Mouse (Mus musculus) erythroblast, embryonic 14.5 days (primary cell): Measurements from ENCODE around the gene Aim2. TPM values are rescaled to one million over a fixed set of nuclear protein-coding genes. Genes with fewer than 3 reads are reported as not detected.

Experiments used
- H3K27me3 ChIP-seq: 2 replicates; pipeline ENCODE4 v1.6.1; 2012; ENCODE audit warnings: inconsistent platforms; ENCODE audit not compliant: control insufficient read depth
- H3K36me3 ChIP-seq: 2 replicates; pipeline ENCODE4 v1.6.1; 2012; ENCODE audit warnings: mild to moderate bottlenecking, inconsistent platforms; ENCODE audit not compliant: control insufficient read depth
- H3K4me1 ChIP-seq: 2 replicates; pipeline ENCODE4 v1.6.1; 2012; ENCODE audit warnings: inconsistent platforms; ENCODE audit not compliant: control insufficient read depth
- H3K4me3 ChIP-seq: replicated peaks from 2 replicates; pipeline ENCODE3; 2012; ENCODE audit warnings: moderate library complexity, mild to moderate bottlenecking, inconsistent platforms
- H3K9me3 ChIP-seq: 2 replicates; pipeline ENCODE4 v1.6.1; 2012; ENCODE audit warnings: low read length, inconsistent platforms, mixed read lengths; ENCODE audit not compliant: control insufficient read depth
- GATA1 ChIP-seq: IDR thresholded peaks from 2 replicates; pipeline ENCODE4 v1.6.1; 2012; ENCODE audit warnings: low read length, inconsistent platforms, mixed read lengths
- TAL1 ChIP-seq: IDR thresholded peaks from 3 replicates; pipeline ENCODE4 v1.6.1; 2012; ENCODE audit warnings: low read length, inconsistent platforms, mixed read lengths
- polyA plus RNA-seq: library from polyadenylated mRNA; stranded (reverse); fragments of >175 nt; gene quantifications from 2 replicates; pipeline ENCODE4 v1.2.3, GENCODE M21; 2012

Aim2 gene
- polyA plus RNA-seq, 1 experiment = 0.06 TPM

DNA sequence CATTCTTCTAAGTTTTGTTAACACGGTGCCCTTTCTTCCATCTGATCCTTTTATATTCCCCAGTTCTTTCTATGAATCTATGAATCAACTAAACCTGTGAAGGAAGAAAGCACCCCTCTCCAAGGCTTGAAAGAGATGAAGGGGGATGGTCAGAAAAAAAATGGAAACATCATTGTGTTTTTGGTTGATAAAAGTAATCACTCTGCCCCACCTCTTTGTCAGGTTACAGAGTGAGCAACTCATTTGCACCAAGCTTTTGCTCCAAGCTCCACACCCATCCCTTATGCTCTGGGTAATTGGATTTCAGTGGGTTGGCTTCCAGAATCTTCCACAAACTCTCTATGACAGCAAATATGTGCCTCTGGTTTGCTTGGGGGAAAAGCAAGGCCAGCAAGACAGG is 25.3 kb upstream of the Aim2 start:
- H3K27me3 ChIP-seq = no peaks in the 10 kb centered on the region
- peak overlapping the region; percentile 32 for H3K4me3 ChIP-seq
- TF ChIP-seq GATA1 = 0 out of 2 replicates have a peak, but pooled peaks have one; percentile 2
- no peak; the same call in 2 of the 3 replicates for TF ChIP-seq TAL1
- peaks cover 84% of the 10 kb centered on the region for H3K4me1 ChIP-seq
- H3K36me3 ChIP-seq = peaks cover 52% of the 10 kb centered on the region
- H3K9me3 ChIP-seq = no peaks in the 10 kb centered on the region

DNA sequence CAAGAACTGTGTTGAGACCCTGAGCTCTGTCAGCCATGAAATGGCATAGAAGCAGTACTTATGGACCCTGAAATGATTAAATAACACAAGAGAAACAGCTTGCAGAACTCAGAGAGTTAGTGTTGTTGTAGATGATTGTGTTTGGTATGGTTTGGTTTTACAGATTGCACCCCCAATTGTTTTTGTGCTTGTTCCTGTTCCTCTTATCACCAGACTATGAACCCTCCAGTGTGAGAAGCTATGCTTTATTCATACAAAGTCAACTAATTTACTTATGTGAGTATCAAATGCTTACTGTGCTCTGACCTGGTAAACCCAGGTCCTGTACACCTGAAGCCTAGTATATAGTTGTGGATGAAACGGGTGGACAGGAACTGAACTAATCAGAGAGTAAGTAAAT is 24.1 kb upstream of the Aim2 start:
- H3K27me3 ChIP-seq = no peaks in the 10 kb centered on the region
- no peaks in the 10 kb centered on the region for H3K9me3 ChIP-seq
- H3K4me1 ChIP-seq = peaks cover 95% of the 10 kb centered on the region
- peak overlapping the region; percentile 28 for H3K4me3 ChIP-seq
- no peak for TF ChIP-seq TAL1
- no peak for TF ChIP-seq GATA1
- H3K36me3 ChIP-seq = peaks cover 64% of the 10 kb centered on the region

DNA sequence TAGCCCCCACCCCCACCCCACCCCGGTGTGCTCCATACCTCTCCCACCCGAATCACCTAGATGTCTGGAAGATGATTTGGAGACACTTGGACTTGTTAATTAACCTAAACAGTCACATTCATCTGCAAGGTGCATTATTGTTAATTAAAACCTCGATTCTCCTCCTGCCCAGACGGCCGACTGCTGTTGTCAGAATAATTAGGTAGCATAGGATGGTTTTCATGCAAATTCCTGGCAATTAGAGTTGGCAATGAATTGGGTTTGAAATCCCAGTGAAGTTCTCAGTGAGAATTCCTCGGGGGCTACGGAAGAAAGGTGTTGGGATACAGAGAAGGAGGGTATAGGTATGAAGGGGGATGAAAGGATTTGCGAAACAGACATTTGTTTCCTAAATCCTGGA is 22.2 kb upstream of the Aim2 start:
- Histone ChIP-seq H3K4me1 (peaks cover 92% of the 10 kb centered on the region), H3K9me3 (no peaks in the 10 kb centered on the region), H3K27me3 (no peaks in the 10 kb centered on the region), H3K36me3 (peaks cover 76% of the 10 kb centered on the region), H3K4me3 (peak overlapping the region; percentile 74)
- TF ChIP-seq GATA1 = no peak
- TF ChIP-seq TAL1 = no peak

DNA sequence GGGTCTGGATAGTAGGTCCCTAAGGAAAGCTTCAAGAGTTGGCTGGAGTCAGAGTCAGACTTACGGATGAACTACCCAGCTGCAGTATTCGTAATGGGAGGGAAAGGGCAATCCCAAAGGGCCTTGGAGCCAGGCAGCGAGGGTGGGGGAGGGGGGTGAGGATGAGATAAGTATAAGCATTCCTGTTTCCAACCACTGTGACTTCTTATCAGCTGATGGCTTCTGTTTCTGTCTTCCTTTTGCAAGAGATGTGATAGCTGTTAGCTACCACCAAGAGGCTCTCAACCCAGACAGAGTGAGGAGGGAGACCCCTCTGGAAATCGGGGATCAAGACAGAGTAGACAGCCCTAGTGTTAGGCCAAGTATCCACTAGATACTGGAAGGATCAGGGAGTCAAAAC is 21.5 kb upstream of the Aim2 start:
- Histone ChIP-seq H3K4me3 (peak overlapping the region; percentile 74), H3K4me1 (peaks cover 93% of the 10 kb centered on the region)

GRCm38 (mm10) chr1:173329743-173330142 is 20.9 kb upstream of the Aim2 start:
- Histone ChIP-seq H3K9me3 (no peaks in the 10 kb centered on the region), H3K4me3 (peak overlapping the region; percentile 74), H3K36me3 (peaks cover 78% of the 10 kb centered on the region), H3K27me3 (no peaks in the 10 kb centered on the region), H3K4me1 (peaks cover 93% of the 10 kb centered on the region)
- no peak for TF ChIP-seq GATA1
- no peak for TF ChIP-seq TAL1

More for the DNA sequence above, 21.5 kb upstream of the Aim2 start:
- no peaks in the 10 kb centered on the region for H3K9me3 ChIP-seq
- peaks cover 76% of the 10 kb centered on the region for H3K36me3 ChIP-seq
- TF ChIP-seq GATA1 (peak; percentile 89), TAL1 (peak; percentile 87)
- no peaks in the 10 kb centered on the region for H3K27me3 ChIP-seq

GRCm38 (mm10) chr1:173332418-173332817 is 18.3 kb upstream of the Aim2 start:
- no peaks in the 10 kb centered on the region for H3K9me3 ChIP-seq
- TF ChIP-seq TAL1 = no peak
- TF ChIP-seq GATA1 = no peak
- H3K36me3 ChIP-seq = peaks cover 69% of the 10 kb centered on the region
- H3K4me1 ChIP-seq = peaks cover 92% of the 10 kb centered on the region
- peak overlapping the region; percentile 74 for H3K4me3 ChIP-seq
- H3K27me3 ChIP-seq = no peaks in the 10 kb centered on the region

GRCm38 (mm10) chr1:173333312-173334253 is 17.1 kb upstream of the Aim2 start, which contains the start of gene Ackr1:
Gene Ackr1 (minus strand): TSS chr1:173333750.
- Histone ChIP-seq H3K4me3 (peak within 1 kb of the TSS; percentile 74), H3K9me3 (no peaks in the 10 kb centered on the region), H3K4me1 (peaks cover 92% of the 10 kb centered on the region), H3K36me3 (peaks cover 65% of the 10 kb centered on the region), H3K27me3 (no peaks in the 10 kb centered on the region)
- peak; percentile 84 for TF ChIP-seq TAL1
- peak; percentile 70 for TF ChIP-seq GATA1

- Histone ChIP-seq H3K9me3 (no peaks in the 10 kb centered on the region), H3K36me3 (peaks cover 52% of the 10 kb centered on the region), H3K4me1 (peaks cover 92% of the 10 kb centered on the region), H3K4me3 (peak overlapping the region; percentile 23), H3K27me3 (no peaks in the 10 kb centered on the region)
- no peak for TF ChIP-seq GATA1
- TF ChIP-seq TAL1 = no peak
These were observed 14.8 kb upstream of the Aim2 start for GRCm38 (mm10) chr1:173335903-173336302.

- H3K4me1 ChIP-seq = peaks cover 90% of the 10 kb centered on the region
- no peak overlapping the region for H3K4me3 ChIP-seq
- H3K36me3 ChIP-seq = peaks cover 45% of the 10 kb centered on the region
- H3K9me3 ChIP-seq = no peaks in the 10 kb centered on the region
- H3K27me3 ChIP-seq = 0 out of 2 replicates have a peak, but pooled peaks cover under 1% of the 10 kb centered on the region
- TF ChIP-seq TAL1 = no peak
- no peak for TF ChIP-seq GATA1
These were observed 13.7 kb upstream of the Aim2 start for GRCm38 (mm10) chr1:173337008-173337407.
